Mouse (Mus musculus) spleen, embryonic (tissue): ENCODE data around the gene Plxna2.

ENCODE experiments used
- CTCF ChIA-PET: fragments of 350-600 bp; sonication (Branson Sonifier 250); formaldehyde crosslinking; loops from one replicate; lab custom pipeline; 2022; lab: Charles Lee

The Plxna2 gene

GRCm38 (mm10) chr1:194764951-194765350 is 146.9 kb downstream of the Plxna2 start:
- CTCF ChIA-PET = no interaction called here

GRCm38 (mm10) chr1:194768799-194769198 is 150.8 kb downstream of the Plxna2 start:
- CTCF ChIA-PET = interaction anchor here (1.1 kb wide), 1 partner anchor 12 kb away, joined by 16 read pairs; no protein-coding TSS in a partner anchor

- CTCF ChIA-PET = no interaction called here
Measured at GRCm38 (mm10) chr1:194772053-194772452, 154.0 kb downstream of the Plxna2 start.

- CTCF ChIA-PET = no interaction called here
Measured at GRCm38 (mm10) chr1:194773899-194774298, 155.9 kb downstream of the Plxna2 start.

- CTCF ChIA-PET = no interaction called here
Measured at GRCm38 (mm10) chr1:194774350-194774749, 156.3 kb downstream of the Plxna2 start.

GRCm38 (mm10) chr1:194774754-194775153 is 156.7 kb downstream of the Plxna2 start:
- CTCF ChIA-PET = no interaction called here

- CTCF ChIA-PET = no interaction called here
Measured at GRCm38 (mm10) chr1:194775656-194776374, 157.8 kb downstream of the Plxna2 start.

- CTCF ChIA-PET = interaction anchor here (0.7 kb wide), 1 partner anchor 42 kb away, joined by 3 read pairs; no protein-coding TSS in a partner anchor
Measured at GRCm38 (mm10) chr1:194776510-194777244, 158.7 kb downstream of the Plxna2 start.

GRCm38 (mm10) chr1:194777608-194778007 is 159.6 kb downstream of the Plxna2 start:
- CTCF ChIA-PET = no interaction called here

- CTCF ChIA-PET = interaction anchor here (1.1 kb wide), 1 partner anchor 12 kb away, joined by 16 read pairs; no protein-coding TSS in a partner anchor
Measured at GRCm38 (mm10) chr1:194780392-194780791, 162.4 kb downstream of the Plxna2 start.

GRCm38 (mm10) chr1:194780794-194781390 is 162.9 kb downstream of the Plxna2 start:
- CTCF ChIA-PET = interaction anchor here (1.1 kb wide), 1 partner anchor 12 kb away, joined by 16 read pairs; no protein-coding TSS in a partner anchor

- CTCF ChIA-PET = no interaction called here
Measured at GRCm38 (mm10) chr1:194781556-194781955, 163.5 kb downstream of the Plxna2 start.

- CTCF ChIA-PET = no interaction called here
Measured at GRCm38 (mm10) chr1:194782325-194782724, 164.3 kb downstream of the Plxna2 start.

GRCm38 (mm10) chr1:194787626-194788025 is 169.6 kb downstream of the Plxna2 start:
- CTCF ChIA-PET = no interaction called here

GRCm38 (mm10) chr1:194793226-194793924 is 175.4 kb downstream of the Plxna2 start:
- CTCF ChIA-PET = no interaction called here

- CTCF ChIA-PET = no interaction called here
Measured at GRCm38 (mm10) chr1:194795316-194795715, 177.3 kb downstream of the Plxna2 start.

- CTCF ChIA-PET = no interaction called here
Measured at GRCm38 (mm10) chr1:194797843-194798242, 179.8 kb downstream of the Plxna2 start.

GRCm38 (mm10) chr1:194798511-194798910 is 180.5 kb downstream of the Plxna2 start:
- CTCF ChIA-PET = no interaction called here

GRCm38 (mm10) chr1:194808261-194808660 is 190.2 kb downstream of the Plxna2 start:
- CTCF ChIA-PET = no interaction called here

- CTCF ChIA-PET = no interaction called here
Measured at GRCm38 (mm10) chr1:194808681-194809080, 190.7 kb downstream of the Plxna2 start.

GRCm38 (mm10) chr1:194809600-194809999 is 191.6 kb downstream of the Plxna2 start:
- CTCF ChIA-PET = no interaction called here

GRCm38 (mm10) chr1:194814187-194814586 is 196.2 kb downstream of the Plxna2 start:
- CTCF ChIA-PET = no interaction called here
